Mouse (Mus musculus) erythroblast, adult 5-6 weeks (primary cell): ENCODE measurements around the gene Cutal. TPM values are rescaled to one million over a fixed set of nuclear protein-coding genes. Genes with fewer than 3 reads are reported as not detected.

Source experiments
- ATAC-seq: replicated peaks from 2 replicates; pipeline ENCODE4 v1.8.0; 2016; ENCODE audit warnings: moderate number of reproducible peaks, mild to moderate bottlenecking, moderate TSS enrichment, inconsistent platforms; ENCODE audit not compliant: poor library complexity, low FRiP score, severe bottlenecking
- total RNA-seq, 2 experiments: library from RNA; stranded (forward) in 1 of 2; stranded (reverse) in 1 of 2; fragments of 150-400 nt in 1 of 2; fragments of 200-764, 138-1000 nt in 1 of 2; gene quantifications; 2 replicates each; pipeline versions ENCODE4 v1.2.3 to v1.2.4; 2015 to 2017; ENCODE audit warnings: low replicate concordance in 2 of 2

Gene Cutal
- total RNA-seq, 2 experiments from 2014 or later = not detected

DNA sequence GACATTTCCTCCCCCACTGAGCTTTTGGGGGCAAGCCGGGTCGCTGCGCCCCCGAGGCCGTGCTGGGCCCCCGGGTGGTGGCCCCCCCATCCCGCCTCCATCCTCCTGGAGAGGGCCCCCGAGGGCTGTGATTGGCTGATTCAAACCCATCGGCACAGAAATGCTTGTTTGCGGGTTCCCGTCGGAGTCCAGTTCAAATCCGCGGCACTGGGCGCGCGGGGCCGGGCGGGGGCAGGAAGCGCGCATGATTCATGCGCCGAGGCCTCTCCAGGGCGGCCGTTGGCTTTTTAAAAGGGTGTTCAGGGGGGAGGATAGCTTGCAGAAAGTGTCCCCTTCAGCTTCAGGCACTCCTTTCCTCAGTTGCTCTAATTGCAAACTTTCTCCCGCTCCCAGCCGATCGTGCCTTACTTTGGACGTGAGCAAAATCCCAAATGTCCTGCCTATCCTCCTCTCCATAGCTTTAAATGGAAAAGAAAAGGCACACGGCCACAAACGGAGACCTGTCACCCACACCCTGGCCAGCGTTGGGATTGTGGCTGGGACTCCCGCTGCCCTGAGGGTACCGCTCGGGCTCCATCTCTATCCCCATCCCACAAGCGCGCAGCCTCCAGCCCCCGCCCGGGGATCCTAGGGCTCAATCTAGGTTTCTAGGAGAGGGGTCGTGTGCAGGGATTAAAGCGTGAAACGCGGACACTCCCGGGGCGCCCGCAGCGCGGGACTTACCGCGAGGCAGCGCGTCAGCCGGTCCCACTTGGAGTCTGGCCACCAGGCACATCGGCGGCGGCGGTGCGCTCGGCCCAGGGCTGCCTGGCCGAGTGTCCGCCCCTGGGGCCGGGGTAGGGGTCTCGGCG lies 39.2 kb downstream of the Cutal start, which contains the start of gene Phf19:
TSS of gene Phf19 (minus strand) at position 809 of the 851 bp plus-strand sequence.
- no peak for ATAC-seq

DNA sequence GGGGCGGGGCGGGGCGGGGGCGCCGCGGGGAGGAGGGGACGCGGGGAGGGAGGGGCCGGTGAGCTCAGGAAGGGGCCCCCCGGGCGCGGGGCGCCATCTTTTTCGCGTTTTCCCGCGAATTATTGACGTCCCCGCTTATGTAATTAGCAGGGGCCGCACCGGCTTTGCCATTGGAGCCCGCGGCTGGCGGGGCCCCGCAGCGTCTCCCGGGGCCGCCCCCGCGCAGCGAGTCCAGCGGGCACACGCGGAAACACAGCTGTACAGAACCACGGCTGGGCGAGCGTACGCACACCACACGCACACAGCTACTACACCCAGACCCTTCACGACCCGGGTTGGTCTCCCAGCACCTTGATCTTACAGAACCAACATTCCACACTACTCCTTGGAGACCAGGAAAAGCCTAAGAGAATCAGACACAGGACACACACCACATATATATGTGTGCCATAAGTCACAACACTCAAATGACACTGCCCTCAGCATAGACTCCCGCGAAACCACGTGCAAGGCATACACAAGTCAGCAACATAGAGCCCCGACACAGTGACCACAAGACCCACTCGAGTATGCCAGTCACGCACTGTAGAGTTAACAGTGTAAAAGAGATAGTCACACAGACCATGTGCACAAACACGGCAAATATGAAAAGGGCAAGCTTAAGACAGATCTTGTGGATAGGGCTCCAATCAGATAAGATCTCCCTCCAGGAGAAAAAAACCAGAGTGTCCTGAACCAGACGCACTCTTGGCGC lies 40.0 kb downstream of the Cutal start:
- no peak for ATAC-seq

- ATAC-seq = no peak
Observed at GRCm38 (mm10) chr2:34914823-34915082, 40.6 kb downstream of the Cutal start.

DNA sequence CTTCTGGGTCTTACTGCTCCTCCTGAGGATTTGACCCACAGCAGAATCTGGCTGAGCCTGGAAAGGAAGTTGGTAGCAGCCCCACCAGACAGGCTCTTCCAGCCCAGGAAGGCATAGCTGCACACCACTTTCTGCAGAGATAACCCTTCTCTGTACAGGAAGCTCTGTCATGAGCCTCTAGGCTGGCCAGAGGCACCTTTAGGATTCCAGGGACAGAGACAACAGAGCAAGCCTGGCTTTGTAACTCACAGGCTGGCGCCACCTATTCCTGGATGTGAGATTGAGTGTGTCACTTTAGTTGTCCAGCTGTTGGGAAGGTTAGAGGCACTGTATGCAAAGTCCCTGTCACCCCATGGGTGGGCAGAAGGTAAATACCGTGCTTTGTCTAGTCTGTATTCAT lies 40.9 kb downstream of the Cutal start:
- ATAC-seq = no peak

DNA sequence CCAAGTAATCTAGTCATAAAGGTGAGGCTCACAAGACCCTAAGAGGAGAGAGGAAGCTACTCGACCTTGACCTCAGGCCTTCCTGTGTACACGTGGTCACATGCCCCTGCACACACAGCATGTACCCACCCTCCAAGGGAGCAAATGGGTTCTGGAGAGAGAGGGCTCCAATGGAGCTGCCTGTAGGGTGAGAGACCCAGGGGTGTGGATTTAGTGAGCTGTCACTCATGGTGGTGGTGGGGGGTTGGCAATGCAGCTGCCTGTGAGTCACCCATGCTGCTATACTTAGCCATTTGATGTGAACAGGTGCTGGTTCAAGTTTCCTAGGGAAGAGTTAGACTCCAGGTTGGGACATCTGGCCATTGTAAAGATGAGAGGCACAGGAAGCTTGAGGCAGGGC lies 45.9 kb downstream of the Cutal start:
- ATAC-seq = no peak

- no peak for ATAC-seq
Observed at GRCm38 (mm10) chr2:34922729-34923128, 48.5 kb downstream of the Cutal start.

- no peak for ATAC-seq
Observed at GRCm38 (mm10) chr2:34927320-34927719, 53.1 kb downstream of the Cutal start.

DNA sequence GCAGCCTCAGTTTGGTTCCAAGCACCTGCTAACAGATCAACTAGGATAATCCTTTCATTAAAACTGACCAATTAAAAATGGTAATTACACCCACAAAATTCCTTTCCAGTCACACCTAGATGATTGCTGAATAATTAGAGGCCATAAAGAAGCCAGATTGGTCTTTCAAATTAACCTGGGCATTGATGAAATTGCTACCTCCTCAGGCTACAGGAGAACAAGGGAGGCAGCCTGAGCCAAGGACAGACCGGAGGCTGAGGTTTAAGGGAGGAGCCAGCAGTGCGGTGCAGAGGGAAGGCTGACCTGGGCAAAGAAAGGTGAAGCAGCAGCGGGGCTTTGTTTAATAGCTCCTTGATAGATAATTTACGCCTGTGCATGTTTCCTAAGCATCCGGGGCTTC lies 63.3 kb downstream of the Cutal start:
- ATAC-seq = no peak

- no peak for ATAC-seq
Observed at GRCm38 (mm10) chr2:34938269-34939208, 64.3 kb downstream of the Cutal start.

GRCm38 (mm10) chr2:34940246-34940645 lies 66.0 kb downstream of the Cutal start:
- ATAC-seq = no peak

DNA sequence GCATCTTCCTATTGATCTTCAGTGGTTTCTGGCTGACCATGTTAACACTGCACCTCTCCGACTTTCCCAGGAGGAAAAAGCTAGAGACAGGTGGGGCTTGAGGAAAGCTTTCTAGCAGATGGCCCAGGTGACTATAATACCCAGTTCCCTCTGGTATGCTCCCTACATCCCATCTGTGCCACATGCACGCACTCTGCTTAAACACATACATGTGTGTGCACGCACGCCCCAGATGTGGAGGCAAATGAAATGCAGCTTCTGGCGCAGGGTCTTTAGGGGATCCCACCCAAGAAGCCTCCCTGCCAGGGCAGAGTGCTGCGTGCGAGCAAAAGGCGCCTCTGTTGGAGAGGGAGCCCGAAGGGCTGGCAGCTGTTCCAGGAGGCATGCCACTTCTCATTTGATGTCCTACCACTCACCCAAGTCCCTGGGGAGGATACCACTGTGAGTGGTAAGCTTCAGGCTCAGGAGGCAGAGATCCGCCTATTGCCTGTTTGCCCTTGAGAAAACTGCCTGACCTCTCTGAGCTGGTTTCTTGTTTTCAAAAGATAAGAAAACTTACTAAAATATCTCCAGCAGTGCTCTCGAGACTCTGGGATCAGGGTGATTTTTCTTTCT lies 67.0 kb downstream of the Cutal start:
- ATAC-seq = no peak

Other genes with a start within 250 kb of the Cutal start
- 308 and 329 TPM in 2 replicates for gene Gapvd1, start 119.2 kb upstream of the Cutal start, total RNA-seq (2015; ENCODE audit: low replicate concordance)
- 761 and 1,292 TPM in 2 replicates for gene Gapvd1, start 119.2 kb upstream of the Cutal start, total RNA-seq (2017; ENCODE audit: low replicate concordance)
- 229 and 240 TPM in 2 replicates for gene Hspa5, start 102.4 kb upstream of the Cutal start, total RNA-seq (2015; ENCODE audit: low replicate concordance)
- gene Hspa5, start 102.4 kb upstream of the Cutal start, total RNA-seq (2017; ENCODE audit: low replicate concordance) = 904 and 907 TPM in 2 replicates
- gene Rabepk, start 74.5 kb upstream of the Cutal start, total RNA-seq (2015; ENCODE audit: low replicate concordance) = 1.2 and 7.1 TPM in 2 replicates
- 10.1 and 10.2 TPM in 2 replicates for gene Rabepk, start 74.5 kb upstream of the Cutal start, total RNA-seq (2017; ENCODE audit: low replicate concordance)
- 104 and 121 TPM in 2 replicates for gene Fbxw2, start 48.1 kb upstream of the Cutal start, total RNA-seq (2015; ENCODE audit: low replicate concordance)
- gene Fbxw2, start 48.1 kb upstream of the Cutal start, total RNA-seq (2017; ENCODE audit: low replicate concordance) = 178 and 181 TPM in 2 replicates
- gene Gm34653, start 41.4 kb upstream of the Cutal start, total RNA-seq (2015; ENCODE audit: low replicate concordance) = not detected in 2 replicates
- gene Gm34653, start 41.4 kb upstream of the Cutal start, total RNA-seq (2017; ENCODE audit: low replicate concordance) = not detected in 2 replicates
- 18.0 and 64.0 TPM in 2 replicates for gene Psmd5, start 572 bp downstream of the Cutal start, total RNA-seq (2015; ENCODE audit: low replicate concordance)
- 11.8 and 25.0 TPM in 2 replicates for gene Psmd5, start 572 bp downstream of the Cutal start, total RNA-seq (2017; ENCODE audit: low replicate concordance)
- 1.7 and 1.9 TPM in 2 replicates for gene Phf19, start 39.6 kb downstream of the Cutal start, total RNA-seq (2015; ENCODE audit: low replicate concordance)
- 0.42 and 1.9 TPM in 2 replicates for gene Phf19, start 39.6 kb downstream of the Cutal start, total RNA-seq (2017; ENCODE audit: low replicate concordance)
- gene Traf1, start 87.4 kb downstream of the Cutal start, total RNA-seq (2015; ENCODE audit: low replicate concordance) = 0.63 TPM in 1 of 2 replicates, not detected in the other
- 0.43 TPM in 1 of 2 replicates, not detected in the other for gene Traf1, start 87.4 kb downstream of the Cutal start, total RNA-seq (2017; ENCODE audit: low replicate concordance)
- gene Hc, start 187.0 kb downstream of the Cutal start, total RNA-seq (2015; ENCODE audit: low replicate concordance) = not detected in 2 replicates
- gene Hc, start 187.0 kb downstream of the Cutal start, total RNA-seq (2017; ENCODE audit: low replicate concordance) = not detected in 2 replicates
- not detected in 2 replicates for gene AI182371, start 227.1 kb downstream of the Cutal start, total RNA-seq (2015; ENCODE audit: low replicate concordance)
- 1.4 and 1.7 TPM in 2 replicates for gene AI182371, start 227.1 kb downstream of the Cutal start, total RNA-seq (2017; ENCODE audit: low replicate concordance)
- gene Cntrl, start 235.1 kb downstream of the Cutal start, total RNA-seq (2015; ENCODE audit: low replicate concordance) = 34.4 and 44.5 TPM in 2 replicates
- gene Cntrl, start 235.1 kb downstream of the Cutal start, total RNA-seq (2017; ENCODE audit: low replicate concordance) = 42.4 and 60.4 TPM in 2 replicates